Mouse (Mus musculus): ENCODE data around the gene Sec14l2. TPM values are rescaled to one million over a fixed set of nuclear protein-coding genes. Genes with fewer than 3 reads are reported as not detected.

The Sec14l2 gene
- polyA plus RNA-seq, 1 experiment from 2014 or later, result 0.48 TPM

GRCm38 (mm10) chr11:4097091-4097621 lies 26.1 kb downstream of the Sec14l2 start:
- Histone ChIP-seq H3K4me1 (peaks cover 31% of the 10 kb centered on the region), H3K27me3 (replicated peaks) (0 out of 2 replicates have a peak, but pooled peaks cover 3% of the 10 kb centered on the region), H3K36me3 (peaks cover 14% of the 10 kb centered on the region), H3K9me3 (no peaks in the 10 kb centered on the region), H3K9ac (peak overlapping the region; percentile 88), H3K4me3 (peak overlapping the region; percentile 68), H3K27ac (replicated peaks) (peak overlapping the region; percentile 93), H3K4me2 (peak overlapping the region; percentile 96)
- no peak for ATAC-seq (ENCODE audit: extremely low read depth, insufficient number of reproducible peaks, low FRiP score, low TSS enrichment)
- 33% methylated on average over 10 of the region's 10 CpGs for WGBS

GRCm38 (mm10) chr11:4096054-4096984 lies 26.9 kb downstream of the Sec14l2 start:
- H3K9me3 ChIP-seq, result peaks cover 3% of the 10 kb centered on the region; the same call in 1 of the 2 replicates
- H3K36me3 ChIP-seq, result peaks cover 22% of the 10 kb centered on the region
- peak; percentile 94 for ATAC-seq (ENCODE audit: extremely low read depth, insufficient number of reproducible peaks, low FRiP score, low TSS enrichment)
- no peaks in the 10 kb centered on the region for H3K27me3 ChIP-seq (replicated peaks)
- H3K4me3 ChIP-seq, result peak overlapping the region; percentile 68
- H3K9ac ChIP-seq, result peak overlapping the region; percentile 88
- peaks cover 31% of the 10 kb centered on the region for H3K4me1 ChIP-seq
- H3K4me2 ChIP-seq, result peak overlapping the region; percentile 96
- 3% methylated on average over 45 of the region's 45 CpGs for WGBS
- peak overlapping the region; percentile 93 for H3K27ac ChIP-seq (replicated peaks)

GRCm38 (mm10) chr11:4095171-4096053 lies 27.8 kb downstream of the Sec14l2 start, which contains the start of gene Mtfp1:
Mtfp1 (minus strand) TSS chr11:4095445.
- Histone ChIP-seq H3K9ac (peak within 1 kb of the TSS; percentile 85), H3K4me1 (peaks cover 31% of the 10 kb centered on the region), H3K27ac (replicated peaks) (peak within 1 kb of the TSS; percentile 90), H3K4me2 (peak within 1 kb of the TSS; percentile 96), H3K27me3 (replicated peaks) (no peaks in the 10 kb centered on the region), H3K36me3 (peaks cover 31% of the 10 kb centered on the region), H3K4me3 (peak within 1 kb of the TSS; percentile 68), H3K9me3 (peaks cover 10% of the 10 kb centered on the region; the same call in 1 of the 2 replicates)
- WGBS, result 7% methylated on average over 33 of the region's 34 CpGs
- peak; percentile 14; the same call in 1 of the 2 replicates for ATAC-seq (ENCODE audit: extremely low read depth, insufficient number of reproducible peaks, low FRiP score, low TSS enrichment)

- Histone ChIP-seq H3K4me3 (peak overlapping the region; percentile 68), H3K9me3 (peaks cover 10% of the 10 kb centered on the region; the same call in 1 of the 2 replicates), H3K27me3 (replicated peaks) (no peaks in the 10 kb centered on the region), H3K27ac (replicated peaks) (peak overlapping the region; percentile 90), H3K9ac (peak overlapping the region; percentile 85), H3K4me2 (peak overlapping the region; percentile 96), H3K4me1 (peaks cover 31% of the 10 kb centered on the region), H3K36me3 (peaks cover 35% of the 10 kb centered on the region)
- ATAC-seq (ENCODE audit: extremely low read depth, insufficient number of reproducible peaks, low FRiP score, low TSS enrichment), result no peak
- 7% methylated on average over 23 of the region's 24 CpGs for WGBS
Measured at GRCm38 (mm10) chr11:4094378-4095170, 28.6 kb downstream of the Sec14l2 start.

GRCm38 (mm10) chr11:4093459-4094377 lies 29.5 kb downstream of the Sec14l2 start:
- peaks cover 35% of the 10 kb centered on the region for H3K36me3 ChIP-seq
- WGBS, result 75% methylated on average over 18 of the region's 18 CpGs

GRCm38 (mm10) chr11:4087267-4087666 lies 35.9 kb downstream of the Sec14l2 start:
- 45% methylated on average over 2 of the region's 2 CpGs for WGBS
- Histone ChIP-seq H3K4me2 (no peak overlapping the region), H3K9ac (no peak overlapping the region), H3K4me3 (no peak overlapping the region), H3K27me3 (replicated peaks) (no peaks in the 10 kb centered on the region), H3K36me3 (peaks cover 23% of the 10 kb centered on the region), H3K9me3 (peaks cover 10% of the 10 kb centered on the region; the same call in 1 of the 2 replicates), H3K27ac (replicated peaks) (no peak overlapping the region), H3K4me1 (no peaks in the 10 kb centered on the region)
- no peak for ATAC-seq (ENCODE audit: extremely low read depth, insufficient number of reproducible peaks, low FRiP score, low TSS enrichment)

More at GRCm38 (mm10) chr11:4093459-4094377, 29.5 kb downstream of the Sec14l2 start:
- Histone ChIP-seq H3K4me2 (peak overlapping the region; percentile 96), H3K9ac (peak overlapping the region; percentile 85), H3K4me1 (peaks cover 31% of the 10 kb centered on the region), H3K27ac (replicated peaks) (no peak overlapping the region), H3K9me3 (peaks cover 10% of the 10 kb centered on the region; the same call in 1 of the 2 replicates), H3K27me3 (replicated peaks) (no peaks in the 10 kb centered on the region), H3K4me3 (peak overlapping the region; percentile 68)
- no peak for ATAC-seq (ENCODE audit: extremely low read depth, insufficient number of reproducible peaks, low FRiP score, low TSS enrichment)

GRCm38 (mm10) chr11:4086246-4086645 lies 37.0 kb downstream of the Sec14l2 start:
- Histone ChIP-seq H3K4me3 (no peak overlapping the region), H3K27me3 (replicated peaks) (no peaks in the 10 kb centered on the region), H3K27ac (replicated peaks) (no peak overlapping the region), H3K4me2 (no peak overlapping the region), H3K36me3 (peaks cover 12% of the 10 kb centered on the region), H3K9ac (no peak overlapping the region), H3K9me3 (peaks cover 7% of the 10 kb centered on the region; the same call in 1 of the 2 replicates), H3K4me1 (no peaks in the 10 kb centered on the region)
- 44% methylated on average over 1 of the region's 1 CpGs for WGBS
- no peak for ATAC-seq (ENCODE audit: extremely low read depth, insufficient number of reproducible peaks, low FRiP score, low TSS enrichment)

GRCm38 (mm10) chr11:4083316-4084078 lies 39.7 kb downstream of the Sec14l2 start:
- H3K9me3 ChIP-seq, result no peaks in the 10 kb centered on the region
- H3K4me3 ChIP-seq, result no peak overlapping the region
- 0 out of 2 replicates have a peak, but pooled peaks cover 7% of the 10 kb centered on the region for H3K27me3 ChIP-seq (replicated peaks)
- 37% methylated on average over 5 of the region's 5 CpGs for WGBS
- no peaks in the 10 kb centered on the region for H3K4me1 ChIP-seq
- no peak overlapping the region for H3K9ac ChIP-seq
- ATAC-seq (ENCODE audit: extremely low read depth, insufficient number of reproducible peaks, low FRiP score, low TSS enrichment), result no peak
- no peaks in the 10 kb centered on the region for H3K36me3 ChIP-seq
- no peak overlapping the region for H3K27ac ChIP-seq (replicated peaks)
- no peak overlapping the region for H3K4me2 ChIP-seq

- H3K4me3 ChIP-seq, result no peak overlapping the region
Measured at GRCm38 (mm10) chr11:4080219-4080618, 43.0 kb downstream of the Sec14l2 start.

More at GRCm38 (mm10) chr11:4080219-4080618, 43.0 kb downstream of the Sec14l2 start:
- Histone ChIP-seq H3K36me3 (no peaks in the 10 kb centered on the region), H3K9ac (no peak overlapping the region), H3K4me1 (no peaks in the 10 kb centered on the region), H3K27me3 (replicated peaks) (0 out of 2 replicates have a peak, but pooled peaks cover 7% of the 10 kb centered on the region), H3K27ac (replicated peaks) (no peak overlapping the region), H3K9me3 (no peaks in the 10 kb centered on the region), H3K4me2 (no peak overlapping the region)
- no peak for ATAC-seq (ENCODE audit: extremely low read depth, insufficient number of reproducible peaks, low FRiP score, low TSS enrichment)
- 11% methylated on average over 4 of the region's 4 CpGs for WGBS

Measured in heart, embryonic 13.5 days (tissue).